Mouse (Mus musculus) forebrain, embryonic 16.5 days (tissue): Measurements from ENCODE around the gene Vpreb3. TPM values are rescaled to one million over a fixed set of nuclear protein-coding genes. Genes with fewer than 3 reads are reported as not detected.
A peak's percentile ranks its signal among the peaks of the same experiment; 100 is the strongest.

Source experiments
- ATAC-seq: fragments of 200-750 bp; cut with Nextera tagmentation; 2 replicates; pipeline ENCODE4 v1.8.0; 2017; ENCODE audit warnings: mild to moderate bottlenecking, moderate library complexity
- H3K27ac ChIP-seq: fragments of 300-500 bp; sonication (generic); 2 replicates; pipeline ENCODE4 v1.5.1; 2014; ENCODE audit warnings: low read length, control low read depth
- H3K27me3 ChIP-seq: fragments of 300-500 bp; sonication (generic); replicated peaks from 2 replicates; pipeline ENCODE4 v1.6.1; 2014; ENCODE audit warnings: low read length; ENCODE audit not compliant: control insufficient read depth, insufficient read depth
- H3K36me3 ChIP-seq: fragments of 300-500 bp; sonication (generic); 2 replicates; pipeline ENCODE4 v1.6.1; 2014; ENCODE audit not compliant: control insufficient read depth, insufficient read depth
- H3K4me1 ChIP-seq: fragments of 300-500 bp; sonication (generic); replicated peaks from 2 replicates; pipeline ENCODE4 v1.6.1; 2014; ENCODE audit warnings: low read length; ENCODE audit not compliant: control insufficient read depth, insufficient read depth
- H3K4me2 ChIP-seq: fragments of 300-500 bp; sonication (generic); 2 replicates; pipeline ENCODE4 v1.6.1; 2014; ENCODE audit warnings: mild to moderate bottlenecking, low read length, control low read depth
- H3K4me3 ChIP-seq: fragments of 300-500 bp; sonication (generic); replicated peaks from 2 replicates; pipeline ENCODE4 v1.5.1; 2014; ENCODE audit warnings: mild to moderate bottlenecking, low read length, control low read depth
- H3K9ac ChIP-seq: fragments of 300-500 bp; sonication (generic); replicated peaks from 2 replicates; pipeline ENCODE4 v1.6.1; 2014; ENCODE audit warnings: low read depth, low read length, control low read depth
- H3K9me3 ChIP-seq: fragments of 300-500 bp; sonication (generic); 2 replicates; pipeline ENCODE4 v1.6.1; 2016; ENCODE audit warnings: low read length; ENCODE audit not compliant: control insufficient read depth
- WGBS: fragments of 180-500 bp; shearing (Covaris S2); extraction: QIAGEN DNeasy Blood & Tissue Kit; methylation state at CpG from one replicate; pipeline ENCODE4 v1.1.7; 2014; 5-methylcytosine and 5-hydroxymethylcytosine counted together
- polyA plus RNA-seq: library from polyadenylated mRNA; unstranded; fragments of >200 nt; fragmentation: Nextera tagmentation; extraction: Ambion mirVana; gene quantifications from 2 replicates; pipeline ENCODE4 v1.2.1, GENCODE M21; 2015

Gene Vpreb3
- polyA plus RNA-seq, 1 experiment from 2014 or later: 0.48 TPM

GRCm38 (mm10) chr10:75926396-75926795 is 16.5 kb upstream of the Vpreb3 start:
- no peak for ATAC-seq
- peaks cover 26% of the 10 kb centered on the region for H3K4me1 ChIP-seq
- 84% methylated on average over 13 of the region's 13 CpGs for WGBS
- no peak overlapping the region for H3K4me2 ChIP-seq
- H3K4me3 ChIP-seq: no peak overlapping the region
- H3K9ac ChIP-seq: no peak overlapping the region
- peaks cover 2% of the 10 kb centered on the region; the same call in 1 of the 2 replicates for H3K27me3 ChIP-seq
- H3K27ac ChIP-seq: no peak overlapping the region
- H3K36me3 ChIP-seq: 0 out of 2 replicates have a peak, but pooled peaks cover 2% of the 10 kb centered on the region
- H3K9me3 ChIP-seq: no peaks in the 10 kb centered on the region

GRCm38 (mm10) chr10:75930304-75930703 is 12.6 kb upstream of the Vpreb3 start:
- no peaks in the 10 kb centered on the region for H3K9me3 ChIP-seq
- peaks cover 31% of the 10 kb centered on the region for H3K4me1 ChIP-seq
- WGBS: 11% methylated on average over 6 of the region's 6 CpGs
- no peaks in the 10 kb centered on the region for H3K36me3 ChIP-seq
- peak overlapping the region; percentile 75; the same call in 1 of the 2 replicates for H3K4me2 ChIP-seq
- ATAC-seq: no peak
- H3K27me3 ChIP-seq: peaks cover 5% of the 10 kb centered on the region
- no peak overlapping the region for H3K27ac ChIP-seq
- no peak overlapping the region for H3K9ac ChIP-seq
- no peak overlapping the region for H3K4me3 ChIP-seq

- H3K4me1 ChIP-seq: peaks cover 41% of the 10 kb centered on the region
- no peaks in the 10 kb centered on the region for H3K9me3 ChIP-seq
- H3K27me3 ChIP-seq: peaks cover 5% of the 10 kb centered on the region
- 25% methylated on average over 7 of the region's 7 CpGs for WGBS
- peak overlapping the region; percentile 48 for H3K4me3 ChIP-seq
- peak overlapping the region; percentile 75 for H3K4me2 ChIP-seq
- H3K36me3 ChIP-seq: no peaks in the 10 kb centered on the region
- H3K27ac ChIP-seq: no peak overlapping the region
- peak overlapping the region; percentile 72 for H3K9ac ChIP-seq
- no peak for ATAC-seq
Observed at GRCm38 (mm10) chr10:75931311-75931710, 11.5 kb upstream of the Vpreb3 start.

- Histone ChIP-seq H3K4me2 (peak overlapping the region; percentile 75), H3K9me3 (no peaks in the 10 kb centered on the region), H3K4me1 (peaks cover 41% of the 10 kb centered on the region), H3K9ac (peak overlapping the region; percentile 72), H3K27ac (peak overlapping the region; percentile 1; the same call in 1 of the 2 replicates), H3K4me3 (peak overlapping the region; percentile 48), H3K27me3 (peaks cover 9% of the 10 kb centered on the region), H3K36me3 (no peaks in the 10 kb centered on the region)
- under 1% methylated on average over 41 of the region's 44 CpGs for WGBS
- peak; percentile 60 for ATAC-seq
Observed at GRCm38 (mm10) chr10:75932081-75932678, 10.7 kb upstream of the Vpreb3 start.

GRCm38 (mm10) chr10:75932891-75933290 is 10.0 kb upstream of the Vpreb3 start, which contains the start of gene Chchd10:
TSS of gene Chchd10 (plus strand) at chr10:75933130.
- no peaks in the 10 kb centered on the region for H3K9me3 ChIP-seq
- no peaks in the 10 kb centered on the region for H3K36me3 ChIP-seq
- peaks cover 12% of the 10 kb centered on the region for H3K27me3 ChIP-seq
- peak within 1 kb of the TSS; percentile 48 for H3K4me3 ChIP-seq
- ATAC-seq: no peak
- WGBS: 32% methylated on average over 6 of the region's 6 CpGs
- H3K9ac ChIP-seq: peak within 1 kb of the TSS; percentile 72
- peak within 1 kb of the TSS; percentile 1; the same call in 1 of the 2 replicates for H3K27ac ChIP-seq
- H3K4me1 ChIP-seq: peaks cover 41% of the 10 kb centered on the region
- peak within 1 kb of the TSS; percentile 75 for H3K4me2 ChIP-seq

GRCm38 (mm10) chr10:75934991-75935390 is 7.9 kb upstream of the Vpreb3 start:
- Histone ChIP-seq H3K9ac (no peak overlapping the region), H3K27me3 (peaks cover 12% of the 10 kb centered on the region), H3K4me1 (peaks cover 40% of the 10 kb centered on the region), H3K4me2 (peak overlapping the region; percentile 79), H3K27ac (no peak overlapping the region), H3K4me3 (no peak overlapping the region), H3K9me3 (no peaks in the 10 kb centered on the region), H3K36me3 (no peaks in the 10 kb centered on the region)
- no peak for ATAC-seq
- WGBS: 74% methylated on average over 1 of the region's 1 CpGs

GRCm38 (mm10) chr10:75935680-75936541 is 6.9 kb upstream of the Vpreb3 start, which contains the start of gene Mmp11:
TSS of gene Mmp11 (minus strand) at chr10:75936496.
- WGBS: 2% methylated on average over 50 of the region's 51 CpGs
- Histone ChIP-seq H3K27ac (no peak within 1 kb of the TSS), H3K36me3 (no peaks in the 10 kb centered on the region), H3K4me1 (peaks cover 31% of the 10 kb centered on the region), H3K9ac (peak within 1 kb of the TSS; percentile 54), H3K4me3 (peak within 1 kb of the TSS; percentile 49), H3K9me3 (no peaks in the 10 kb centered on the region), H3K4me2 (peak within 1 kb of the TSS; percentile 79), H3K27me3 (peaks cover 9% of the 10 kb centered on the region; the same call in 1 of the 2 replicates)
- ATAC-seq: peak; percentile 41

GRCm38 (mm10) chr10:75936909-75937667 is 5.8 kb upstream of the Vpreb3 start:
- H3K4me1 ChIP-seq: peaks cover 20% of the 10 kb centered on the region
- H3K4me3 ChIP-seq: no peak overlapping the region
- no peaks in the 10 kb centered on the region for H3K36me3 ChIP-seq
- WGBS: 36% methylated on average over 18 of the region's 18 CpGs
- peaks cover 9% of the 10 kb centered on the region; the same call in 1 of the 2 replicates for H3K27me3 ChIP-seq
- H3K4me2 ChIP-seq: no peak overlapping the region
- no peaks in the 10 kb centered on the region for H3K9me3 ChIP-seq
- 0 out of 2 replicates have a peak overlapping the region, but pooled peaks have one; percentile 13 for H3K9ac ChIP-seq
- H3K27ac ChIP-seq: no peak overlapping the region
- ATAC-seq: 0 out of 2 replicates have a peak, but pooled peaks have one; percentile 4
